Mouse (Mus musculus) forebrain, embryonic 14.5 days (tissue): ENCODE results near the gene Mybpc3. TPM values are rescaled to one million over a fixed set of nuclear protein-coding genes. Genes with fewer than 3 reads are reported as not detected.

Experiments used
- ATAC-seq: fragments of 200-750 bp; cut with Nextera tagmentation; 2 replicates; pipeline ENCODE4 v1.8.0; 2017; ENCODE audit warnings: mild to moderate bottlenecking, moderate library complexity
- DNase-seq: peaks from one replicate; pipeline ENCODE4 v3.0.0-alpha.2; 2015; ENCODE audit warnings: low spot score
- H3K27ac ChIP-seq: fragments of 300-500 bp; sonication (generic); 2 replicates; pipeline ENCODE4 v1.5.1; 2014; ENCODE audit warnings: low read depth, mild to moderate bottlenecking, control low read depth, low read length, moderate library complexity
- H3K27me3 ChIP-seq: fragments of 300-500 bp; sonication (generic); replicated peaks from 2 replicates; pipeline ENCODE4 v1.6.1; 2014; ENCODE audit warnings: low read length, control low read depth, mixed read lengths; ENCODE audit not compliant: control insufficient read depth, insufficient read depth
- H3K36me3 ChIP-seq: fragments of 300-500 bp; sonication (generic); 2 replicates; pipeline ENCODE4 v1.6.1; 2014; ENCODE audit warnings: low read length, control low read depth; ENCODE audit not compliant: control insufficient read depth, insufficient read depth
- H3K4me1 ChIP-seq: fragments of 300-500 bp; sonication (generic); 2 replicates; pipeline ENCODE4 v1.6.1; 2014; ENCODE audit warnings: antibody characterized with exemption, low read length, control low read depth; ENCODE audit not compliant: control insufficient read depth, insufficient read depth
- H3K4me2 ChIP-seq: fragments of 300-500 bp; sonication (generic); 2 replicates; pipeline ENCODE4 v1.6.1; 2014; ENCODE audit warnings: mild to moderate bottlenecking, control low read depth, low read length
- H3K4me3 ChIP-seq: fragments of 300-500 bp; sonication (generic); 2 replicates; pipeline ENCODE4 v1.5.1; 2014; ENCODE audit warnings: low read depth, low read length, control low read depth
- H3K9ac ChIP-seq: fragments of 300-500 bp; sonication (generic); 2 replicates; pipeline ENCODE4 v1.6.1; 2014; ENCODE audit warnings: mild to moderate bottlenecking, low read length, control low read depth, moderate library complexity
- H3K9me3 ChIP-seq: fragments of 300-500 bp; sonication (generic); replicated peaks from 2 replicates; pipeline ENCODE4 v1.6.1; 2016; ENCODE audit warnings: low read length, control low read depth, mixed read lengths; ENCODE audit not compliant: control insufficient read depth
- WGBS: fragments of 180-500 bp; shearing (Covaris S2); extraction: QIAGEN DNeasy Blood & Tissue Kit; methylation state at CpG from one replicate; pipeline ENCODE4 v1.1.7; 2014; 5-methylcytosine and 5-hydroxymethylcytosine counted together
- polyA plus RNA-seq: library from polyadenylated mRNA; unstranded; fragments of >200 nt; fragmentation: Nextera tagmentation; extraction: Ambion mirVana; gene quantifications from 2 replicates; pipeline ENCODE4 v1.2.1, GENCODE M21; 2014

Gene Mybpc3
- polyA plus RNA-seq, 1 experiment from 2014 or later, result not detected

- Histone ChIP-seq H3K27me3 (no peaks in the 10 kb centered on the region), H3K9me3 (no peaks in the 10 kb centered on the region), H3K27ac (no peak overlapping the region), H3K4me1 (no peaks in the 10 kb centered on the region), H3K9ac (no peak overlapping the region), H3K4me2 (no peak overlapping the region), H3K36me3 (peaks cover 71% of the 10 kb centered on the region), H3K4me3 (no peak overlapping the region)
- ATAC-seq (no peak), DNase-seq (no peak)
- 55% methylated on average over 8 of the region's 8 CpGs for WGBS
Observed at GRCm38 (mm10) chr2:91139764-91140163, 21.8 kb downstream of the Mybpc3 start.

- H3K4me3 ChIP-seq, result no peak overlapping the region
- no peak for ATAC-seq
- no peaks in the 10 kb centered on the region for H3K4me1 ChIP-seq
- H3K9ac ChIP-seq, result no peak overlapping the region
- H3K4me2 ChIP-seq, result no peak overlapping the region
- no peak for DNase-seq
- peaks cover 81% of the 10 kb centered on the region for H3K36me3 ChIP-seq
- no peak overlapping the region for H3K27ac ChIP-seq
- 94% methylated on average over 6 of the region's 6 CpGs for WGBS
- no peaks in the 10 kb centered on the region for H3K27me3 ChIP-seq
- no peaks in the 10 kb centered on the region for H3K9me3 ChIP-seq
Observed at GRCm38 (mm10) chr2:91142920-91143319, 25.0 kb downstream of the Mybpc3 start.

GRCm38 (mm10) chr2:91143401-91143800 is 25.5 kb downstream of the Mybpc3 start:
- Histone ChIP-seq H3K27ac (no peak overlapping the region), H3K4me3 (no peak overlapping the region), H3K4me1 (no peaks in the 10 kb centered on the region), H3K27me3 (no peaks in the 10 kb centered on the region), H3K4me2 (no peak overlapping the region), H3K36me3 (peaks cover 78% of the 10 kb centered on the region), H3K9me3 (no peaks in the 10 kb centered on the region), H3K9ac (no peak overlapping the region)
- ATAC-seq, result no peak
- 95% methylated on average over 11 of the region's 11 CpGs for WGBS
- no peak for DNase-seq

- Histone ChIP-seq H3K36me3 (peaks cover 69% of the 10 kb centered on the region), H3K27me3 (no peaks in the 10 kb centered on the region), H3K9me3 (no peaks in the 10 kb centered on the region), H3K4me1 (no peaks in the 10 kb centered on the region), H3K27ac (no peak overlapping the region), H3K9ac (no peak overlapping the region), H3K4me3 (no peak overlapping the region), H3K4me2 (no peak overlapping the region)
- ATAC-seq, result no peak
- no peak for DNase-seq
Observed at GRCm38 (mm10) chr2:91148101-91148500, 30.2 kb downstream of the Mybpc3 start.

DNA sequence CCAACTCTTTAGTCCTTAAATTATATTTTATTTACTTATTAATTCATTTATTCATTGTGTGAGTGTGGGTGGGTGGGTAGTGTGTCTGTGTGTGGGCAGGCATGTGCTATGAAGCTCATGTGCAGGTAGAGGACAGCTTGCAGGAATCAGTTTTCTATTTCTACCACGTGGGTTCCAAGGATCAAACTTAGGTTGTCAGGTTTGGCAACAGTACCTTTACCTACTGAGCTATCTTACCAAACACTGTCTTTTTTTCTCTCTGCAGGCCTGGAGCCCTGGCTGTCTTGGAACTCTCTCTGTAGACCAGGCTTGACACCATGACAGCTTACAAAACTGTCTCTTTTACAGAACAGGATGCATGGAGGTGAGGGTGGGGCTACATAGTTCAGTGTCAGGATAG is 33.4 kb downstream of the Mybpc3 start:
- Histone ChIP-seq H3K9me3 (no peaks in the 10 kb centered on the region), H3K4me3 (no peak overlapping the region), H3K27ac (no peak overlapping the region), H3K4me1 (no peaks in the 10 kb centered on the region), H3K27me3 (no peaks in the 10 kb centered on the region), H3K36me3 (peaks cover 76% of the 10 kb centered on the region), H3K9ac (no peak overlapping the region), H3K4me2 (no peak overlapping the region)
- ATAC-seq (no peak), DNase-seq (no peak)
- 74% methylated on average over 1 of the region's 1 CpGs for WGBS

- 84% methylated on average over 3 of the region's 3 CpGs for WGBS
- peaks cover 81% of the 10 kb centered on the region for H3K36me3 ChIP-seq
- no peak for ATAC-seq
Observed at GRCm38 (mm10) chr2:91152885-91153377, 35.0 kb downstream of the Mybpc3 start.

DNA sequence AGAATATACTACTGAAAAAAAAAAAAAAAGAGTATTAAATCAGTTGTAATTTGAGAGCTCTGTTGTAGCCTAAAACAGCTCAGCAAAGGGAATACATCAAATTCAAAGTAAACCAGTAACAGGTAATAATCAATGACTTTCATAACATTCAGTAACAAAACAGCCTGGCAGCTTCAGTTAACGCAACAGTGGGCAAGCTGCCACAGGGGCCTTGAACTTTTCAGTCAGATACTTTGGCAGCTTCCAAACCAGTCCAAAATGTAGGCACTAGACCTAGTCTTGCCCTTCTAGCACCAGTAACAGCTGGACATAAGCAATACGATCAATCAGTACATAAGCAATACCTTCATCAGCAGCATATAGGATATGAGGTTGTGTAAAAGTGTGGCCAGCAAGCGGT is 36.1 kb downstream of the Mybpc3 start:
- ATAC-seq, result no peak
- no peaks in the 10 kb centered on the region for H3K4me1 ChIP-seq

More at GRCm38 (mm10) chr2:91152885-91153377, 35.0 kb downstream of the Mybpc3 start:
- H3K4me3 ChIP-seq, result no peak overlapping the region
- no peak overlapping the region for H3K27ac ChIP-seq
- H3K9ac ChIP-seq, result no peak overlapping the region
- no peaks in the 10 kb centered on the region for H3K27me3 ChIP-seq
- no peaks in the 10 kb centered on the region for H3K9me3 ChIP-seq
- DNase-seq, result no peak
- no peak overlapping the region for H3K4me2 ChIP-seq
- H3K4me1 ChIP-seq, result no peaks in the 10 kb centered on the region

DNA sequence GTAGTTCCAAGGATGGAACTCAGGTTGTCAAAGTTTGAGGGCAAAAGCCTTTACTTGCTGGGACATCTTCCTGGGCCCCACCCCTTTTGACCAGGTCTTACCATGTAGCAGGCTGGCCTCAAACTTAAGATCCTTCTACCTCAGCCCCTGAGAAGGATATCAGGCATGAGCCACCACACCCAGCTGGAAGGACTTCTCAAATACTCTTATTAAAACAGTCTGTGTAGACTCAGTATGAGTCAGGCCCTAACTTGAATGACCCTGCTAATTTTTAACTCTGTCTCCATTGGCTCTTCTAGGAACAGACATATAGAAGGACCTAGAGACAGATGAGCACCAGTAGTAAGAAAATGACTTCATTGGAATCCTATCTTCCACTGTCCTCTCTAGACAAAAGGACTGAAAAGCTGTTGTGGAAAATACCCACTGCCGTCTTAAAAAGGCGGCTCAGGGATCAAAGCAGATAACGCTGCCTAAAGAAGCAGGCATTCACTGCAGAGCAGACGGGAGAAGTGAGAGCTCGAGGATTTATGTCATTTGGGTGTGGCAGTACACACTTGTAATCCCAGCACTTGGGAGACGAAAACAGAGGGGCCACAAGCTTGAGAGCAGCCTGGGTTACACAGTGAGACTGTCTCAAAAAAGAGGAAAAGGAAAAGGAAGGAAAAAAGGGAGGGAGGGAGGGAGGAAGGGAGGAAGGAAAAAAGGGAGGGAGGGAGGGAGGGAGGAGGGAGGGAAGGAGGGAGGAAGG is 39.2 kb downstream of the Mybpc3 start:
- 40% methylated on average over 6 of the region's 6 CpGs for WGBS
- no peaks in the 10 kb centered on the region for H3K27me3 ChIP-seq
- ATAC-seq (no peak), DNase-seq (no peak)
- no peak overlapping the region for H3K27ac ChIP-seq
- H3K4me1 ChIP-seq, result no peaks in the 10 kb centered on the region
- H3K4me3 ChIP-seq, result no peak overlapping the region
- no peak overlapping the region for H3K4me2 ChIP-seq
- no peaks in the 10 kb centered on the region for H3K9me3 ChIP-seq
- peaks cover 96% of the 10 kb centered on the region for H3K36me3 ChIP-seq
- no peak overlapping the region for H3K9ac ChIP-seq

More for the DNA sequence above, 36.1 kb downstream of the Mybpc3 start:
- Histone ChIP-seq H3K36me3 (peaks cover 89% of the 10 kb centered on the region), H3K9ac (no peak overlapping the region), H3K9me3 (no peaks in the 10 kb centered on the region), H3K4me3 (no peak overlapping the region), H3K4me2 (no peak overlapping the region), H3K27ac (no peak overlapping the region), H3K27me3 (no peaks in the 10 kb centered on the region)
- no peak for DNase-seq
- WGBS, result 98% methylated on average over 3 of the region's 3 CpGs

- Histone ChIP-seq H3K36me3 (peaks cover 96% of the 10 kb centered on the region), H3K9ac (no peak overlapping the region), H3K27me3 (no peaks in the 10 kb centered on the region), H3K4me2 (no peak overlapping the region), H3K27ac (no peak overlapping the region), H3K4me1 (no peaks in the 10 kb centered on the region), H3K9me3 (no peaks in the 10 kb centered on the region), H3K4me3 (no peak overlapping the region)
- WGBS, result 93% methylated on average over 6 of the region's 6 CpGs
- ATAC-seq, result no peak
- no peak for DNase-seq
Observed at GRCm38 (mm10) chr2:91160591-91160990, 42.6 kb downstream of the Mybpc3 start.
